Mouse (Mus musculus): ENCODE measurements around the gene 4930404N11Rik.

DNA sequence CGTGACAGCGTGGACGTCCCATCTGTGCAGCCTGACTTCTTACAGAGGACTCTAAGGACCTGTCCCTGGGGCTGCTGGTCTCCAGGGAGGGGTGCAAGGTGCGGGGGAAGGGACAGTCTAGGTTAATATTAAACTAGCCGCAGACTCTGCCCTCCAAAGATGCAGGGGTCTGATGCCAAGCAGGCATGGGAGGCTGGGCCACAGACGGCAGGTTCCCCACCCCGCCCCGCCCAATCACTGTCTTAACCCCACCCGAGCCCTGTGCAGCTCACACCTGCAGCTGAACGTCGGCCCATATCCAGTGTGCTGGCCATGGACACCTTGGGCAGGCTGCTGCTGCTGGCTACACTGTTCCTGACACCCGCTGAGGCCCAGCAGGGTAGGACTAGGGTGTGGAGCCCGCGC is 27.2 kb upstream of the 4930404N11Rik start, which contains the start of gene Smim24:
- no peak for TF ChIP-seq POLR2A (IDR thresholded peaks at IDR 0.05; ENCODE audit: extremely low read depth, insufficient read depth, low read length)
- TF ChIP-seq CTCF (IDR thresholded peaks at IDR 0.05; ENCODE audit: extremely low read depth, insufficient read depth, low read length) = no peak

Measured in cortical plate, adult 2 months (tissue).